Mouse (Mus musculus): Measurements from ENCODE around the gene Adora1.

DNA sequence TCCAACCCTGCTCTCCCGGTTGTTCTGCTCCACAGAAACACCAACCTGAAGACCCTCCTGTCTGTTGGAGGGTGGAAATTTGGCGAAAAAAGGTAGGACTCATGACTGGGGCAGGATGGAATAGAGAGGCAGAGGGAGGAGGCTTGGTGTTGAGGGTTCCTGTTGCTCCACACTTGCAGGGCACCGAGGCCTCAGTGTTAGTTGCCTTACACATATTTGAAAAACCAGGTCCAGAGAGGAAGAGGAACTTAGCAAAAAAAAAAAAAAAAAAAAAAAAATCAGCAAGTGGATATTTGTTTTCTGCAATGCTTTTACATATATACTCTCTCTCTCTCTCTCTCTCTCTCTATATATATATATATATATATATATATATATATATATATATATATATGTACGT lies 51.1 kb downstream of the Adora1 start:
- no peak for TF ChIP-seq CTCF (IDR thresholded peaks at IDR 0.05; ENCODE audit: insufficient read depth, low read length)
- no peak for TF ChIP-seq POLR2A (IDR thresholded peaks at IDR 0.05; ENCODE audit: borderline replicate concordance, extremely low read depth, low read depth, low read length)
